Mouse (Mus musculus) c-Kit-positive CD71-positive TER-119-positive erythroid progenitor cells, embryonic 14.5 days (primary cell): ENCODE results near the gene Olfr1555-ps1.
"Not testable (repeated sequence)": the region's sequence is repeated elsewhere in the genome, so short reads cannot be mapped to it uniquely, and the experiment has no call there.

ENCODE experiments used
- DNase-seq: peaks from one replicate; pipeline ENCODE4 v3.0.0-alpha.2; 2013; ENCODE audit warnings: low spot score

Olfr1555-ps1 gene

GRCm38 (mm10) chr19:12170062-12170599, at the start of gene Olfr1555-ps1:
Gene Olfr1555-ps1 (minus strand): TSS chr19:12170112.
- not testable (repeated sequence) for DNase-seq

GRCm38 (mm10) chr19:12200334-12200733, 30.4 kb upstream of the Olfr1555-ps1 start, which contains the start of gene Olfr1431:
Gene Olfr1431 (plus strand): TSS chr19:12200634.
- DNase-seq, result no peak

GRCm38 (mm10) chr19:12199076-12199475, 29.2 kb upstream of the Olfr1555-ps1 start:
- not testable (repeated sequence) for DNase-seq

- DNase-seq, result not testable (repeated sequence)
These were observed 5.5 kb upstream of the Olfr1555-ps1 start for GRCm38 (mm10) chr19:12175431-12175830.

- no peak for DNase-seq
These were observed 24.5 kb downstream of the Olfr1555-ps1 start for GRCm38 (mm10) chr19:12145452-12145851.

- no peak for DNase-seq
These were observed 26.6 kb downstream of the Olfr1555-ps1 start for GRCm38 (mm10) chr19:12143356-12143755.

- no peak for DNase-seq
These were observed 35.6 kb downstream of the Olfr1555-ps1 start for GRCm38 (mm10) chr19:12134289-12134688.

- DNase-seq, result no peak
These were observed 46.8 kb downstream of the Olfr1555-ps1 start, which contains the start of gene Olfr76 for GRCm38 (mm10) chr19:12123103-12123502. Gene Olfr76 (minus strand): TSS chr19:12123203.

GRCm38 (mm10) chr19:12116464-12116863, 53.4 kb downstream of the Olfr1555-ps1 start:
- no peak for DNase-seq

- no peak for DNase-seq
These were observed 54.1 kb downstream of the Olfr1555-ps1 start, which contains the start of gene Olfr1428 for GRCm38 (mm10) chr19:12115797-12116196. Gene Olfr1428 (minus strand): TSS chr19:12115897.
